Mouse (Mus musculus): ENCODE measurements around the gene Tbx2.

Tbx2 gene

DNA sequence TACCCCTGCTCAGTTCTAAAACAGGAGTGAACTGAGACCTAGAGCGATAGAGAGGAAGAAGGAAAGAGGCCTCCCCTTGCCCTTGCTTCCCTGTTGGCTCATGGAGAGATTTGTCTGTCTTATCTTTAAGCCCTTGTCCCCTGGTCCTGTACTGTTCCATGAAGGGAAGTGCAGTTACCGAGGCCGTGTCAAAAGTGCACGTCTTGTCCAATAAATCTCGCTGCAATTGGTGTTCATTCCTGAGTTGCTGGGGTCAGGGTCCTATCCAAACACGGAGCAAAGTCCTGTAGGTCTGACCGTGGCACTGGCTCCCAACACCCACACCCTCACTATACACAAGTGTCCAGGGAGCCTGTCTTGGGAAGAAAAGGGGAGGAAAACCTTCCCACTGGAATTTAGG is 6.5 kb upstream of the Tbx2 start:
- no peak for DNase-seq (ENCODE audit: low spot score)

DNA sequence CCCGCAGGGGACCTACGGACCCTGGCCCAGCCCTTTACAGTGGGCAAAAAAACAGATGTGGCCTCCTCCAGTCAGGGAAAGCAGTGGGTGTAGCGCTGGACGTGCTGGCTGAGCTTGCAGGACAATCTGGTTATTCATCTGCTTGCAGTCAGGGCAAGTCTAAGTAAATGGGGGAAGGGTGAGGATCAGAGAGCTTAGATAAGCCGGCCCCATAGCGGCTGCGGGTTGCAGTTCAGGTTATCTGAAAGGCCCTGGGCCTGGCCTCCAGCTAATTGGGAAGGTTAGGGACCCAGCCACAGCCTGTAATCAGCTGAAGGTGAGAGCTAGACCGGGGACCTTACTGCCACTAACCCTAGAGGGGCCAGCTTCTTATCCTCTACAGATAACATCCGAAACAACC is 5.0 kb upstream of the Tbx2 start:
- no peak for DNase-seq (ENCODE audit: low spot score)

DNA sequence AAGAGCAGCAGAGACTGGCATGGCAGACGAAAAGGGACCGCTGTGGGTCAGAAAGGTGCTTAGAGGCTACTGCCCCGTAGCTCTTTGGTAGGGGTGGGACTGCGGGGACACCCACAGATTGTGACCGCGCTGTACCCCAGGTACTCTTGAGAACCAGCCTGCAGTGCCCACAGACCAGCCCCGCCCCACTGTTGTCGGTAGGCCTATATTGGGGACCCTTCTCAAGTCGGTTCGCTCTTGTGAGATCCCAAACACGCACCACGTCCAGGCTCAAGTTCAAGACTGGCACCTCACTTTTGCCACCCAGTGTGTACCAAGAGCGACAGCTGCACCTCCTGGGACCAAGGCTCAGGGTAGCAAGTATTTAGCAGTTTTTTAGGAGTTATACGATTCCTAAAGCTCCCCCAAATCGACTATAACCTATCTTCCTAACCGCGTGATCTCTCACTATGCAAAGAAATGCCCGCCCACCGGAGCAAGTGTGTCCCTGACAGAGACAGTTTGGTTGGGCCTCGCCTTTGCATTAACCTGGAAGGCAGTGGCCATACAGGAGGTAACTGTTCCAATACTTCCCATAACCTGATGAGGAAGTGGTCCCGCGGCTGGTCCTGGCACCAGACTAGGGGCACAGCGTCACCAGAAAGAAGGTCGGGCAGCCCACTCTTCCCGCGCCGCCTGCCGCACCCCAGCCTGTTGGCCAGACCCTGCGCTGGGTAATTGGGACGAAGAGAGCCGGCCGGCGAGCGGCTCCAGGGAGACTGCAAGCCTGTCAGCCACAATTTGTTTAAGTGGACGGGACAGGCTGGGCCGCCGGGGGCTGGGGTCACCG is 3.4 kb upstream of the Tbx2 start:
- DNase-seq (ENCODE audit: low spot score): no peak

DNA sequence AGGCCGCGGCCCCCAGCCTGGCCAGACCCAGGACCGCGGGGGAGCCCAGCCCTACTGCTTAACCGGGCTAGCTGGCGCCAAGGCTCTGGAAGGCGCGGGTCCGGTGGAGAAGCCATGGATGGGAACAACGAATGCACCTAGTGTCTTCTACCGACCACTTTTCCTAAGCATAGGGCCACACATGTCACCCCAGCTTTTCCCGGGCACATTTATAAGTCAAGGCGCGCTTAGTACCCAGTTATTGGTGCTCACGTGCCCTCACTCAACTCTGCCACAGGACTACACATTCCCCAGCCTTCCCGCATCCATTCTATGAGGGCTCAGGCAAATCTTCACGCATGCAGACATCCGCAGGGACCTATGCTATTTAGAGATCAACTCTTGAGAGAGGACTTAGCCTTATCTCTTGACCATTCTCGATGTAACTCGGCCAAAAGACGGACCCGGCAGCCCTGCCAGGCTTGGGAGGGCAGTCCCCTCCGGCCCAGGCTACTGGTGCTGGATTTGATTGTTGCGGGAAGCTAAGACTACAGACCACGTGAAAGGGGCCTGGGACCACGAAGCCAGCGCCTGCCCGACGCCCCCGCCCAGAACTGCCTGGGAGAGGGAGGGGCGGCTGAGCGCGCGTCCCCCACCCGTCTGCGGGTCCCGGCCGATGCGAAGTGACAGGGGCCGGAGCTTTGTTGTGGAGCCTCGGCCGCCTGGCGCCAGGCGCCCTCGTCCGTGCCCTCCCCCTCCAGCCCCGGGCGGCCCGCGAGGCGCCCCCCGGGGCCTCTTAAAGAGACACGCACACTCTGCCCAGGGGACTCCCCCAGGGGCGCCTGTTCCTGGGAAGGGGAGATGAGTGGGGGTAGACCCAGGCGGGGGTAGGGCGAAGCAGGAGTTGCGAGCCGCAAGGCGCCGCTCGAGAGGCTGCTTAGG is 2.6 kb upstream of the Tbx2 start:
- no peak for DNase-seq (ENCODE audit: low spot score)

DNA sequence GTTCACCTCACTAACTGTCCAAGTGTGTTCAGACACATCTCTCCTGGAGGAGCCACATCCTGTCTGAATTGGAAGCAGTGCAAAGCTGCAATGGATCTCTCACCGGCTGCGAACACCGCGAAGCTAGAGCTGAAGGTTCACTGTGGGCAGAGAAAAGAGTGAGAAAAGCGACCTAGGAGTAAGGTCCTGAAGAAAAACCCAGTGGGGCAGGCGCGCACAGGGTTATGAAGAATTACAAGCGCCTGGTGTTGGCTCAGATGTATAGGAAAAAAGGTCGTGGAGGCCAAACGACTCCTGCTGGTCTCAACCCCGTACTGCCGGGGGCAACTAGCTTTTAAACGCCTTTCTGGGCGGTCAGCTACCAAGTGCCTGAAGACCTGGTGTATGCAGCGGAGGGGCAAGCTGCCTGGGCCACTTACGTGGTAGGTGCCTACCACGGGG is 1.4 kb upstream of the Tbx2 start:
- no peak for DNase-seq (ENCODE audit: low spot score)

DNA sequence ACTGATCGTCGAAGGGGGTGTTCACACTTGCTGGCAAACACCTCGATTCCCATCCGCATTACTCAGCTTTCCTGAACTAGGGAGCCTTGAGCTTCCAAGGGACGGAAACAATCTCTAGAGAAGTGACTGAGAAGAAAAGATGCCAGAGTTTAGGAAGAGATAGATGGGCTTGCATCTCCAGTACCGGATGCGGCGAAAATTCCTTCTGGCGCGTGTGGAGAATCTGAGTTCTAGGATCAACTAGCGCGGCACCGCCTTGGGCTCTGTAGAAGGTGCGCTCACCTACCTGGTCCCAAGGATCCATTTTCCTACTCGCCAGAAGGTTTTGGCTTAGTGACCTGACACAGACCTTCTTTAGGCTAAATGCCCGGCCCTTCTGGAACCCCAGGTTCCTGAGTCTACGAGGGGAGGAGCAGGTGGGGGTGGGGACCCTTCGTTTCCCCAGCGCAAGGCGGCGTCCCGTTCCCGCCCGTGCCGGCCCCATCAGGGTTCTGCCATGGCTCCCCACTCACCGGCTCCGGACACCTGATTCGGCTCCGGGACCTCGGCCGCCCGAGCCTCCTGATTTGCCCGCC is 608 bp upstream of the Tbx2 start:
- no peak for DNase-seq (ENCODE audit: low spot score)

DNA sequence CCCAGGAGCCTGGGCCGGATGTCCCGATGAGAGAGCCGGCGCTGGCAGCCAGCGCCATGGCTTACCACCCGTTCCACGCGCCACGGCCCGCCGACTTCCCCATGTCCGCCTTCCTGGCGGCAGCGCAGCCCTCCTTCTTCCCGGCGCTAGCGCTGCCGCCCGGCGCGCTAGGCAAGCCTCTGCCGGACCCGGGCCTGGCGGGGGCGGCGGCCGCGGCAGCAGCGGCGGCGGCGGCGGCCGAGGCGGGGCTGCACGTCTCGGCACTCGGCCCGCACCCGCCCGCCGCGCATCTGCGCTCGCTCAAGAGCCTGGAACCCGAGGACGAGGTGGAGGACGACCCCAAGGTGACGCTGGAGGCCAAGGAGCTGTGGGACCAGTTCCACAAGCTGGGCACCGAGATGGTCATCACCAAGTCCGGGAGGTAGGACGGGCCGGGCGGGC is 750 bp downstream of the Tbx2 start:
- DNase-seq (ENCODE audit: low spot score): no peak

DNA sequence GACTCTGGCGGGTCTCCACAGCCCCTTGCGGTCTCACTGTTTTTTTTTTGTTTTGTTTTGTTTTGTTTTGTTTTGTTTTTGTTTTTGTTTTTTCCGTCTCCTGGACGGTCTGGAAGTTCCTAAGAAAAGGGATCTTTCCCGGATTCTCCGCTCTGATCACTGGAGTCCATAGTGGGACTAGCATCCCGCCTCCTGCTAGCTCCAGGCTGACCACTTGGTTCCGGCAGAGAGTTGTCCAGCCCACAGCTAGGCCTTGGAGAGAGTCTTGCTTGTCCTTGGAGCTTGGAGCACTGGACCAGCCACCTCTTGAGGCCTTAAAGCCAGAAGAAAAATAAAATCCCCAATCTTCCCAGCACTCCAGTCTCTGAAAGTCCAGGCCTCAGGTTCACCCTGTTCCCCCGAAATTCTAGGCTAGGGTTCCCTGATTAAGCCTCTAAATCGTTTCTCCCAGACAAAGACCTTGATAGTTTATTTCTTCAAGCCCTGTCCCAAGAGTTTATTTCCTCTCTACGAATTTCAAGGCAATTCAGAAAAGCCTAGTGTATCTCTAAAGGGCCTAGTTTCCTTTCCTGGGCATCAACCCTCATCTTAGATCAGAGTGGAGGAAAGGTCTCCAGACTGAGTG is 1.5 kb downstream of the Tbx2 start:
- DNase-seq (ENCODE audit: low spot score): no peak

DNA sequence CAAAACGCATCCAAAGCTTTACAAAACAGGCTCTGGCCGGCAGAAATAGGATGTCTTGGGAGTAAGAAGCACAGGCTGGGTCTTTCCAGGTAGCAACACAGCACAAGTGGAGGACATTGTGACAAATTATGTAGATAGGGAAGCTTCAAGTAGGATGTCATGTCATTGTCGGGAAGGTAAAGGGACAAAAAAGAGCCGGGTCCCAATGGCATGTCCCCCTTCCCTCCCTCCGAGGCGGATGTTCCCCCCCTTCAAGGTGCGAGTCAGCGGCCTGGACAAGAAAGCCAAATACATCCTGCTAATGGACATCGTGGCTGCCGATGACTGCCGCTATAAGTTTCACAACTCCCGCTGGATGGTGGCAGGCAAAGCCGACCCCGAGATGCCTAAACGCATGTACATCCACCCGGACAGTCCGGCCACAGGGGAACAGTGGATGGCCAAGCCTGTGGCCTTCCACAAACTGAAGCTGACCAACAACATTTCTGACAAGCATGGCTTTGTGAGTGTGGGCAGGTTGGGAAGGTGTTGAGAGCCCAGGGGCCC is 2.1 kb downstream of the Tbx2 start:
- DNase-seq (ENCODE audit: low spot score): no peak

DNA sequence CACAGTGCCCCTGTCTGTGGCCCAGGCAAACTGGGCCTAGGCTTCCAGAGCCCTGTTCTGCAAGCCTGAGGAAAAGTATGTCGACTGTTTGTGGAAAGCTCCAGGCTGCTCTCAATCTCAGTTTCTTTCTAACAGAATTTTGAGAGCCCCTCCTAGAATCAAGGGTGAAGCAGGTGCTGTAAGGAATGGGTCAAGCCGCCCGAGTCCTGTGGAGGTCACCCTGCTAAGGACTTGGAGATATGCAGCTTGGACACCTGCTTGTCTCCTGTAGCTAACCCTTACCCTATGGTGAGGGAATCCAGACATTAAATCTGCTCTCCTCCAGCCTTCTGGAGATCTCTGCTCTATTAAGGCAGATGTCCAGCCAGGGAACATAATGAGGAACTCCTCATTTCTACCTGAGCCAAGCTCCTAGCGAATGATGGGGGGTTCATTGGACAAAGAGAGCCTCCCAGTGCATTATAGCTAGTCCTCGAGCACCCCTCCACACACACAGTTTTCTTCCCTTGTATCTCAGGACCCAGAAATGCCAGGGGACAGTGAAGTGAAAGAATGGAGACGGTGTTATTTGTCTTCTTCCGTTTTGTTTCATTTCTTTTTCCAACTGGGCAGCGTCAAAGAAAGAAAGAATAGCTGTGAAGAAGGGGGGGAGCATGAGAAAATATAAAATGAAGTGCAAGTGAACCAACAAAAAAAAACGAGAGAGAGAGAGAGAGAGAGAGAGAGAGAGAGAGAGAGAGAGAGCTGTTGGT is 2.8 kb downstream of the Tbx2 start:
- no peak for DNase-seq (ENCODE audit: low spot score)

DNA sequence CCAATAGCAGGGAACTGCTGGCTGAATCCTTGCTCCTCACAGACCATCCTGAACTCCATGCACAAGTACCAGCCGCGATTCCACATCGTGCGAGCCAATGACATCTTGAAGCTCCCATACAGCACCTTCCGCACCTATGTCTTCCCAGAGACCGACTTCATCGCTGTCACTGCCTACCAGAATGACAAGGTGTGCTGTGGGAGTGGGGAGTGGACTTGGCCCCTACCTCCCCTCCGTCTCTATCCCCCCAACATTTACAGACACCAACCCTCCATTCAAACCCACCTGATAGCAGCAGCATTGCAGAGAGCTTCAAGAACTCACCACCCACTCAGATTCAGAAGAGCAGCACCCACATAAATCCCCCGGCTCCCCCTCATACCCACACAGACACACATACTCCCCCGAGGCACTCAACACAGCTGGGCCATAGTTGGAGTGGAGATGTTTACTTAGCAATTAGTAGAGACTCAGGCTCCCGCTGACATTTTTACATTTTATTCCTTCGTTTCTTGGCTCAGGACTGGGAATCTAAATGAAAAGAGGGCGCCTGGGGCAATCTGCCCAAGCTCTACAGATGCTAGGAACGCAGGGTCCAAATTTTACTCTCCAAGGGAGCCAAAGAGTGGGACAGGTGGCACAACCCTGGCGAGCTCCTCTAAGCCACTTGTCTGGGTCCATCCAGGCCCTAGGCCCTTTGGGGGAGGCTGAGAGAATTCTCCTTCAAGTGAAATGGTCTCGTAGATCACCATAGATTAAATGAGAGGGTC is 3.6 kb downstream of the Tbx2 start:
- no peak for DNase-seq (ENCODE audit: low spot score)

DNA sequence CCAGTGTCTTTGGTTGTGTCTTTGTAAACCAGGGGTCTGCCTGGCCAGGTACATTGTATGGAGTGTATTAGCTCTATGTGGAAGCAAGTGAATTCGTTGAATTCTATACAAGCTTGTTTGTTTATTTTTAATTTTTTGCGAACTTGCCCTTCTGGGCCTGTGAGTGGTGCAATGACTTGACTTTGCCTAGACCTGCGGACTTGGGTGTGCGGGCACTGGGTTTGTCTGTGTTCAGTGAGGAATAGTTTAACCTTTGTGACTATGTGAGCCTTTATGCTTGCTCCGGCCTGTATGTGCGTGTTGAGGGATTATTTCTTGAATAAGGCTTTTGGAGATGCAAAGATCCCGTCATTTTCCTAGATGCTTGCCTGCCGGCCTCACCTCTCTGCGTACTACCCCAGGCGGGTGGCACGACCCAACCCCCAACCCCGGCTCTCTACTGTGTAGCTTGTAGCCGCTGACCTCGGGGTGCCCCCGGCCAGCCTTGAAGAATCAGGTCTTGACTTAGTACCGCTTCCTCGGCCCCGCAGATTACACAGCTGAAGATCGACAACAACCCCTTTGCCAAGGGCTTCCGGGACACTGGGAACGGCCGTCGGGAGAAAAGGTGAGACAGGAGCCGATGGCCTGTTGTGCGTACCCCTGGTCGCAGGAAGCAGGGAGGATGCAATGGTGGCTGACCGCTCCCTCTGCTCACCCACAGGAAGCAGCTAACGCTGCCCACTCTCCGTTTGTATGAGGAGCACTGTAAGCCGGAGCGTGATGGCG is 4.4 kb downstream of the Tbx2 start:
- DNase-seq (ENCODE audit: low spot score): no peak

DNA sequence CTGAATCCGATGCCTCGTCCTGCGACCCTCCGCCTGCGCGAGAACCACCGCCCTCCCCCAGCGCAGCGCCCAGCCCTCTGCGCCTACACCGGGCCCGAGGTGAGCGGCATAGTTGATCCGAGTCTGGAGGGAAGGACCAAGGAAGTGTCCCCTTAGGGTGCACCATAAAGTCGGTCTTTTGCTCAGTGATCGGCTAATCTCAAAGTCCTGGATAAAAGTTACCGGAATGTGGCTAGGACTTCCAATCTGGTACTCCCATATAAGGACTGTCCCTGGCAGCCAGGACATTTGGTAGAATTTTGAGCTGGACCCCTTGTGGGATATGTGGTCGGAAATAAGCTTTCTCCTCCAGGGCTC is 4.9 kb downstream of the Tbx2 start:
- no peak for DNase-seq (ENCODE audit: low spot score)

DNA sequence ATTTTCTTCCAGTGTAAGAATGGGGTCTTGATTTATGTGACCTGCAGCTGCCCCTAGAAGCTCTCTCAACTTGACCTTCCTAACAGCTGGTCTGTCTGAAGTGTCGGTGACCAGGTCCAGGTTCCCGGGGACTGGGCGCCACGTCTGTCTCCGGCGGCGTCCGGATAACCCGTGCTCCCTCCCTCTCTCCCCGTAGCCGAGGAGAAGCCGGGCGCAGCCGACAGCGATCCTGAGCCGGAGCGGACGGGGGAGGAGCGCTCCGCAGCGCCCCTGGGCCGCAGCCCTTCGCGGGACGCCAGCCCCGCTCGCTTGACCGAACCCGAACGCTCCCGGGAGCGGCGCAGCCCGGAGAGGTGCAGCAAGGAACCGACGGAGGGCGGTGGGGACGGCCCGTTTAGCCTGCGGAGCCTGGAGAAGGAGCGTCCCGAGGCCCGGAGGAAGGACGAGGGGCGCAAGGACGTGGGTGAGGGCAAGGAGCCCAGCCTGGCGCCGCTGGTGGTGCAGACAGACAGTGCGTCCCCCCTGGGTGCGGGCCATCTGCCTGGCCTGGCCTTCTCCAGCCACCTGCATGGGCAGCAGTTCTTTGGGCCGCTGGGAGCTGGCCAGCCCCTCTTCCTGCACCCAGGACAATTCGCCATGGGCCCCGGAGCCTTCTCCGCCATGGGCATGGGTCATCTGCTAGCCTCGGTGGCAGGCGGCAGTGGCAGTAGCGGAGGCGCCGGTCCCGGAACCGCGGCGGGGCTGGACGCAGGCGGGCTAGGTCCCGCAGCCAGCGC is 5.5 kb downstream of the Tbx2 start:
- no peak for DNase-seq (ENCODE audit: low spot score)

DNA sequence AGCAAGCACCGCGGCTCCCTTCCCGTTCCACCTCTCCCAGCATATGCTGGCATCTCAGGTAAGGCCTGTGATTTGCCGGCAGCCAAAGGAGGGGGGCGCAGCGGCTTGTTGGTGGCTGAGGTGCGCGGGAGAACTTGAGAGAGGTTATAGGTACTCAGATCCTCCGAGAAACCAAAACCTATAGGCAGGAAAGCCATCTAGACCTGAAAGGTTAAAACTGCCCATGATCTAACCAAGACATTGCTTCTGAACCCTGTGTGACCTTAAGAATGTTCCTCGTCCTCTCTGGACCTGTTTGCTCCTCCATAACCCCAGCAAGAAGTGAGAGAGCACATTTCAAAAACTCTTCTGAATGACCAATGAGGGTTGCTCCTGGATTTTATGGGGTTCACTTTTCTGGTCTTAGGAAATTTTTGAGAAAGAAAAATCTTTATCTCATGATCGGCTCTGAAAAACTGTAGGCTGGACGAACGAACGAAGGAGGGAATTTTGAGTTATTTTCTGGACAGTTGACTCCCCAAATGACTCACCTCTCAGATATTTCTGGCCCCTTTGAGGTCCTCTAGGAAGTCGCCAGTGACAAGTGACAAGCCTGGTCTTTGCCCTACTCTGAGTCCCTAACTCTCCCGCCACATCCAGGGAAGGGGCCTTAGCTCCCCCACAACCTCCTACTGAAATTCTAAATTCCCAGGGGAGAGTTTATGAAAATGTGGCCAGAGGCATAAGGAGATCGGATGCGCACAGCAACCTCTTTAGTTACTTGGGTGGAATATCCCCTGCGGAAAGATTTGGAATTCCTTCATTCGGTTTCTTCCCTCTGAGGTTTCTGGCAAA is 6.3 kb downstream of the Tbx2 start:
- no peak for DNase-seq (ENCODE audit: low spot score)

DNA sequence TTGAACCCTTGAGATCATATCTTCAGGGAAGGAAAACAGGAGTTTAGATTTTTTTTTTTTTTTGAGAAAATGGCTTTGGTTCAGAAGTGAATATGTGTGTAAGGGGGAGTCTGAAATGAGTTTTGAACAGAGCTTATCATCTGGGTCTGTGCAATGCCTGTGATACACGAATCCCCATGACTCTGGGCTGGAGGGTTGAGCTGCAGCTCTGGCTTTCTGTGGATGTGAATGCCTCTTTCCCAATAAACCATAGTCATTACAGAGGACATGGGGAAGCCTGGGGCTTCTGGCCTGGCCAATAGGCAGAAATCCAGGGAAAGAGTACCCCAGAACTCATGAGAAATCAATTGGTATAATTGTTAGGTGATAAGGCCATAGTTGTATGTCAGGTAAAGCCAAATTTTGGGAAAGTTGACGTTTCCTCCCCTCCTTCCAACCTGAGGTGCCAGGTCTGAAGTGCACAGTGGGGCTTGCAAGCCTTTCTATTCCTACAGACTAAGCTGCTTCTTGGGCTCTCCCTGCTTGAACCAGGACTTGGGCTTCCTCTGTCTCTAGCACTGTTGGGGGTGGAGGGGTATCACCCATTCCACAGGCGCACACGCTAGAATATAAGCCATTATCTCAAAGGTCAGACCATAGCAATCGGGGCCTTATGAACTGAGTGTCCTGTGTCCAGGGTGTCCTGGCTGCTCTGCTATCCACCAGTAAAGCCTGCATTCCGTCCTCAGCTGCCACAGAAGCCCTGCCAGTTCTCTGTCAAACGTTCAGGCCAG is 7.1 kb downstream of the Tbx2 start:
- DNase-seq (ENCODE audit: low spot score): no peak
